Mouse (Mus musculus): ENCODE measurements around the gene Hebp2. TPM values are rescaled to one million over a fixed set of nuclear protein-coding genes. Genes with fewer than 3 reads are reported as not detected.
"Not testable (repeated sequence)": the region's sequence is repeated elsewhere in the genome, so short reads cannot be mapped to it uniquely, and the experiment has no call there.

Gene Hebp2
- 10.3 and 12.0 TPM in 2 replicates for polyA plus RNA-seq (2014; fragmentation: Nextera tagmentation; extraction: Ambion mirVana)

DNA sequence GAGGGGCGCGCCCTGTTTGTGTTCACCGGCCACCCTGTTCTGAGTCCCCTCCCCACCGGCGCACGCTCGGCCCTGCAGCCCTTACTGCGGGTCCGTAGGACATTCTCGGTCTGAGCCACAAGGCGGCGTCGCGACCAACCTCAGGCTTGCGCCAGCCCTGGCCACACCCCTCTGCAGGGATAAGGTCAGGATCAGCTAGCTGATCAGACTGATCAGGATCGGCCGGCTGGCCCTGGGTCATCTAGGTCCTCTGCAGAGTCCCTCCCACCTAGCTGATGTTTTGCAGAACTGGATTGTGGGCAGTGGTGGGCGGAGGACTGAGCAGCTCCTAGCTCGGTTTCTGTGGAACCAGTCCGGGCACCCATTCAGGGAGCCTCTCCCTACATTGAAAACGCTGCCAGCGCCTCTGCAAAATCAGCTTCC is at the start of gene Hebp2:
Gene Hebp2, minus strand, starts transcription at position 264 of the 423 bp plus-strand sequence.
- Histone ChIP-seq H3K36me3 (ENCODE audit: control insufficient read depth, insufficient read depth, low read length) (no peaks in the 10 kb centered on the region), H3K4me1 (replicated peaks; ENCODE audit: control insufficient read depth, insufficient read depth, low read length) (no peaks in the 10 kb centered on the region), H3K9ac (ENCODE audit: low read length) (peak within 1 kb of the TSS; percentile 69), H3K9me3 (ENCODE audit: control insufficient read depth, low read length) (no peaks in the 10 kb centered on the region), H3K4me3 (ENCODE audit: low read depth, low read length) (peak within 1 kb of the TSS; percentile 53), H3K27me3 (ENCODE audit: control insufficient read depth, insufficient read depth, low read length) (no peaks in the 10 kb centered on the region), H3K4me2 (ENCODE audit: low read depth, low read length, severe bottlenecking) (peak within 1 kb of the TSS; percentile 87), H3K27ac (ENCODE audit: low read depth, low read length) (no peak within 1 kb of the TSS)
- peak; percentile 92 for ATAC-seq (replicated peaks; ENCODE audit: low FRiP score)
- 0% methylated on average over 22 of the region's 22 CpGs for WGBS
- peak; percentile 91 for DNase-seq (ENCODE audit: low spot score)

DNA sequence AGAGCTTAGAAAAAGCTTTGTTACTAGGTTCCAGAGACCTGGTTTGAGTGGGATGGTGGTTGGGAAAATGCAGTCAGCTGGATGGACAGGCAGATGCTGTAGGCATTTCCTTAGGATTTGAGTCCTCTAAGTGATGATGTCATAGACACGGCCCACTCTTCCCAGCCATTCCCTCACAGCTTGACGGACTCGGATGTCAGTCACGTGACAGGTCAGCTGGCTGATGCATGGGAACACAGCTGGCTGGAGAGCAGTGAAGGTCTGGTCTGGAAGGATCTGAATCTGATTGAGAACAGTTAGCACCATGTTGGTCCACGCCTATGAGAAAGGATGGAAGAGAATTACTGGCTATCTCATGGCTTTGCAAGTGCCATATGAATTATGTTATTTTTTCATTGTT is 43.6 kb upstream of the Hebp2 start:
- no peaks in the 10 kb centered on the region for H3K36me3 ChIP-seq (ENCODE audit: control insufficient read depth, insufficient read depth, low read length)
- WGBS, result 92% methylated on average over 5 of the region's 5 CpGs
- H3K4me3 ChIP-seq (ENCODE audit: low read depth, low read length), result no peak overlapping the region
- H3K9me3 ChIP-seq (ENCODE audit: control insufficient read depth, low read length), result no peaks in the 10 kb centered on the region
- no peak overlapping the region for H3K9ac ChIP-seq (ENCODE audit: low read length)
- no peak overlapping the region for H3K4me2 ChIP-seq (ENCODE audit: low read depth, low read length, severe bottlenecking)
- no peak for DNase-seq (ENCODE audit: low spot score)
- no peak for ATAC-seq (replicated peaks; ENCODE audit: low FRiP score)
- no peak overlapping the region for H3K27ac ChIP-seq (ENCODE audit: low read depth, low read length)
- no peaks in the 10 kb centered on the region for H3K4me1 ChIP-seq (replicated peaks; ENCODE audit: control insufficient read depth, insufficient read depth, low read length)
- H3K27me3 ChIP-seq (ENCODE audit: control insufficient read depth, insufficient read depth, low read length), result no peaks in the 10 kb centered on the region

DNA sequence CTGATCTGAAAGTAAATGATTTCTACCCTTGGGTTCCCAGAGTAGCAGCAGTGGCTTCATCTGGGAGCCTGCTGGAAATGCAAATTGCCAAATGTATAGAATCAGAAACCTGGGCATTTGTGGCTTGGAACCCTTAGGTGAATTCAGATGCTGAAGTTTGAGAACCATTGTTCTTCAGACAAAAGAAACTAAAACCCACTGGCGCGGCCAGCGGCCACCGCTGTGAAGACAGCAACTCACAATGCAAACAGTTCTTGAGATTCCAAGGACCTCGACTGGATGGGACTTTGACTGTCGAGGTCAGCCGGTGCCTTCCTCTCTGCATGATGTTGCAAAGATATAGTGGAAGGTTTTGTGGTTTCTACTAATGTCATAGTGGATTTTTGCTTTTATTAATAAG is 38.3 kb upstream of the Hebp2 start:
- Histone ChIP-seq H3K4me3 (ENCODE audit: low read depth, low read length) (no peak overlapping the region), H3K36me3 (ENCODE audit: control insufficient read depth, insufficient read depth, low read length) (no peaks in the 10 kb centered on the region), H3K4me2 (ENCODE audit: low read depth, low read length, severe bottlenecking) (no peak overlapping the region), H3K9ac (ENCODE audit: low read length) (no peak overlapping the region), H3K27ac (ENCODE audit: low read depth, low read length) (no peak overlapping the region), H3K4me1 (replicated peaks; ENCODE audit: control insufficient read depth, insufficient read depth, low read length) (no peaks in the 10 kb centered on the region), H3K27me3 (ENCODE audit: control insufficient read depth, insufficient read depth, low read length) (no peaks in the 10 kb centered on the region), H3K9me3 (ENCODE audit: control insufficient read depth, low read length) (no peaks in the 10 kb centered on the region)
- DNase-seq (ENCODE audit: low spot score), result no peak
- ATAC-seq (replicated peaks; ENCODE audit: low FRiP score), result no peak
- WGBS, result 2% methylated on average over 7 of the region's 7 CpGs

DNA sequence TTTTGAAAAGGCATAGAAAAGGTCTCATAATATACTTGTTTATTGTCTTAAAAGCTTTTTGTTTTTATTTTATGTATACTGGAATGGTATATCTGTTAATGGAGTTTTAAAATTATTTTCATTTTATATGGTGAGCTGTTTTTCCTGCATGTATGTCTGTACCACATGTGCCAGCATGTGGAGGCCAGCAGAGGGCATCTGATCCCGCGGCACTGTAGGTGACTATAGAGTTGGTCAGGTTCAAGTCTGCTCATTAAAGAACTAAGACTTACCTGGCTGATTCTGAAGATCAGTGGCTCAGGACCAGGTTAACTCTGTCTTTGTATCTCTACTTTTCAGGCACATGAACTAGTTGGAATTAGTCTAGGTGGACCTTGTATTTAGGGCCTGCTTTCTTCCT is 26.7 kb upstream of the Hebp2 start:
- DNase-seq (ENCODE audit: low spot score), result no peak
- H3K36me3 ChIP-seq (ENCODE audit: control insufficient read depth, insufficient read depth, low read length), result no peaks in the 10 kb centered on the region
- no peak for ATAC-seq (replicated peaks; ENCODE audit: low FRiP score)
- WGBS, result 55% methylated on average over 2 of the region's 2 CpGs
- no peaks in the 10 kb centered on the region for H3K4me1 ChIP-seq (replicated peaks; ENCODE audit: control insufficient read depth, insufficient read depth, low read length)
- H3K9me3 ChIP-seq (ENCODE audit: control insufficient read depth, low read length), result no peaks in the 10 kb centered on the region
- H3K4me2 ChIP-seq (ENCODE audit: low read depth, low read length, severe bottlenecking), result no peak overlapping the region
- no peak overlapping the region for H3K27ac ChIP-seq (ENCODE audit: low read depth, low read length)
- H3K9ac ChIP-seq (ENCODE audit: low read length), result no peak overlapping the region
- no peaks in the 10 kb centered on the region for H3K27me3 ChIP-seq (ENCODE audit: control insufficient read depth, insufficient read depth, low read length)
- H3K4me3 ChIP-seq (ENCODE audit: low read depth, low read length), result no peak overlapping the region

DNA sequence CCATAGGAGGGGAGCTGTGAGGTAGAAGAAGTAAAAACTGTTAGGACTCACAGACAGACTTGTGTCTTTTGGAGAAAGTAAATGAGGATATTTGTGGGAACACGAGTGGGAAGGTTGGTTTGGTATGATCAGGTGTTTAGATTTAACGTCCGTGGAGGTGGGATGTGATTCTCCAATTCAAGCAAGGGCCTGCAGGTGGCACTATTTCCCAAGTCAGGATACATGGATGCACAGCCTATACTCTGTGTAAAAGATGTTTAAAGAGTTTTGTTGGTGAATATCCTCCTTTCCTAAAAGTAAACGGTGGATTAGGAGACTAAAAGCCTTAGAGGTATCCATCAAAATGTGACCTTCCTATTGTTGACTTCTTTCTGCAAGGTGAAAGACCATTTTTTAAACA is 17.1 kb upstream of the Hebp2 start:
- no peak overlapping the region for H3K27ac ChIP-seq (ENCODE audit: low read depth, low read length)
- H3K4me1 ChIP-seq (replicated peaks; ENCODE audit: control insufficient read depth, insufficient read depth, low read length), result no peaks in the 10 kb centered on the region
- no peaks in the 10 kb centered on the region for H3K36me3 ChIP-seq (ENCODE audit: control insufficient read depth, insufficient read depth, low read length)
- DNase-seq (ENCODE audit: low spot score) (peak; percentile 61), ATAC-seq (replicated peaks; ENCODE audit: low FRiP score) (no peak)
- no peaks in the 10 kb centered on the region for H3K27me3 ChIP-seq (ENCODE audit: control insufficient read depth, insufficient read depth, low read length)
- no peaks in the 10 kb centered on the region for H3K9me3 ChIP-seq (ENCODE audit: control insufficient read depth, low read length)
- no peak overlapping the region for H3K4me3 ChIP-seq (ENCODE audit: low read depth, low read length)
- no peak overlapping the region for H3K4me2 ChIP-seq (ENCODE audit: low read depth, low read length, severe bottlenecking)
- H3K9ac ChIP-seq (ENCODE audit: low read length), result no peak overlapping the region
- WGBS, result 7% methylated on average over 4 of the region's 4 CpGs

DNA sequence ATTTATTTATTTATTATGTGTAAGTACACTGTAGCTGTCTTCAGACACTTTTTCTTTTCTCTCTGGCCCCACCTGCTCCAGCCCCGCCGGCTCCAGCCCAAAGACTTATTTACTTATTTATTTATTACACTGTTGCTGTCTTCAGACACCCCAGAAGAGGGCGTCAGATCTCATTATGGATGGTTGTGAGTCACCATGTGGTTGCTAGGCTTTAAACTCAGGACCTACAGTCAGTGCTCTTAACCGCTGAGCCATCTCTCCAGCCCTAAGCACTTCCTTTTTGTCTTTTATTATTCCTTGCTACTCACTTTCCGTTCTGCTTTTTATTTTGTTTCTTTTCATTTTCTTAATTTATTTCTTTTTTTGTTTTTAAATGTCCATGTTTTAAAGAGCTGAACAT is 15.6 kb upstream of the Hebp2 start:
- ATAC-seq (replicated peaks; ENCODE audit: low FRiP score) (no peak), DNase-seq (ENCODE audit: low spot score) (no peak)
- Histone ChIP-seq H3K36me3 (ENCODE audit: control insufficient read depth, insufficient read depth, low read length) (no peaks in the 10 kb centered on the region), H3K27ac (ENCODE audit: low read depth, low read length) (no peak overlapping the region), H3K9ac (ENCODE audit: low read length) (no peak overlapping the region), H3K4me2 (ENCODE audit: low read depth, low read length, severe bottlenecking) (no peak overlapping the region), H3K4me3 (ENCODE audit: low read depth, low read length) (no peak overlapping the region), H3K27me3 (ENCODE audit: control insufficient read depth, insufficient read depth, low read length) (no peaks in the 10 kb centered on the region), H3K9me3 (ENCODE audit: control insufficient read depth, low read length) (no peaks in the 10 kb centered on the region), H3K4me1 (replicated peaks; ENCODE audit: control insufficient read depth, insufficient read depth, low read length) (no peaks in the 10 kb centered on the region)
- WGBS, result 55% methylated on average over 5 of the region's 5 CpGs

DNA sequence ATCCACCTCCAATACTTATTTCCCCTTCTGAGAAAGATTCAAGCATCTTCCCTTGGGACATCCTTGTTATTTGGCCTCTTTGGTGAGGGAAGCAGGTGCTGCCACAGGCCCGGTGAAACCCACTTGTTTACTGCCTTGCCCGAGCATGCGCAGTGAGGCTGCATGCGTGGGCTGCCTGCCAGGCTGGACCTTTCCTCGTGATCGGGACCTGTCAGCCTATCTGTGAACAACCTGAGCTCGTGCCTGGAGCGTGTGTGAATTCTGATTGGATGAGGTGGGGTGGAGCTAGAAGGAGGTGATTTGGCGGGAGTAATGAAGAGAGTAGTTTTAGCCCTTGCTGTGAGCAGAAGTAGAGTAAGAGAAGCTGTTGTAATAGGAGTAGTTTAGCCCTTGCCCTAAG is 13.2 kb upstream of the Hebp2 start:
- H3K27me3 ChIP-seq (ENCODE audit: control insufficient read depth, insufficient read depth, low read length); H3K36me3 ChIP-seq (ENCODE audit: control insufficient read depth, insufficient read depth, low read length); ATAC-seq (replicated peaks; ENCODE audit: low FRiP score); H3K4me1 ChIP-seq (replicated peaks; ENCODE audit: control insufficient read depth, insufficient read depth, low read length); DNase-seq (ENCODE audit: low spot score); H3K9ac ChIP-seq (ENCODE audit: low read length); H3K4me2 ChIP-seq (ENCODE audit: low read depth, low read length, severe bottlenecking); H3K4me3 ChIP-seq (ENCODE audit: low read depth, low read length); H3K27ac ChIP-seq (ENCODE audit: low read depth, low read length); H3K9me3 ChIP-seq (ENCODE audit: control insufficient read depth, low read length): not testable (repeated sequence)
- 83% methylated on average over 9 of the region's 9 CpGs for WGBS

DNA sequence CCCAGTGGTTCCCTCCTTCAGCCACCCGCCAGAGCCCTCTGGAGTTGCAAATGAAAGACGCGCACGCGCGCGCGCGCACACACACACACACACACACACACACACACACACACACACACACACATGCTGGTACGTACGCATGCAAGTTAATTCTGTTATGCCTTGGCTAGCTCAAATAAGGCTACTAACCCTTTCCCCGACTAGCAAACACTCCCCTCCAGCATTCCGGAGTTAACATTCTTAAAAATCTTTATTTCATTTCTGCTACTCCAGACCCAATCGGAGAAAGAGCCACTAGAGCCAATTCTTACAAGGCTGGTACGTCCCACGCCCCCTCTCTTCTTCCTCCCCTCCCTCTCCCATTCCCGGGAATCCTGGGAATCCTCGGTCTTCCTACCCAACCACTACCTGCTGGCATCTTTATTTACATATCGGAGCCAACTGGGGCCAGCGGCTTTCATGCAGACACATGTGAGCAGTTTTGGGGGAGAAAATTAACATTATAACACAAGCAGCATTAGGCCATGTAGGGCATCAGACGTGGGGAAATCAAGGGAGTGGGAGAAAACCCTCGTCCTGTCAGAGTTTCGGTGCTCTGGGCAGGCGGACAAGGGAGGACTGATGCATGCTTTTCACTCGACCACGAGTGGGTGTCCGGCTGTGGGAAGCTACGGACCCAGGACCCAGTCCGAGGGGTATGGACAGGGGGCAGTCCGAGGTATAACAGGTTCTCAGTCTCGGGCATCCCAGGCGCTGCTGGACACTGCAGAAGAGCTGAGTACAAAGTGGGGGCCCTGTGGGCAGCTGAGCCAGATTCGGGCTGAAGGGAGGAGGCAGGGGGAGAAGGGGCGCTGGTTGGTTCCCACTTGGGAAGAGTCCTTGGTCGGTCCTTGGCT is 3.7 kb upstream of the Hebp2 start:
- no peaks in the 10 kb centered on the region for H3K4me1 ChIP-seq (replicated peaks; ENCODE audit: control insufficient read depth, insufficient read depth, low read length)
- peak overlapping the region; percentile 68 for H3K4me2 ChIP-seq (ENCODE audit: low read depth, low read length, severe bottlenecking)
- DNase-seq (ENCODE audit: low spot score) (peak; percentile 80), ATAC-seq (replicated peaks; ENCODE audit: low FRiP score) (peak; percentile 59)
- H3K9me3 ChIP-seq (ENCODE audit: control insufficient read depth, low read length), result no peaks in the 10 kb centered on the region
- no peak overlapping the region for H3K27ac ChIP-seq (ENCODE audit: low read depth, low read length)
- H3K27me3 ChIP-seq (ENCODE audit: control insufficient read depth, insufficient read depth, low read length), result no peaks in the 10 kb centered on the region
- peak overlapping the region; percentile 52; the same call in 1 of the 2 replicates for H3K9ac ChIP-seq (ENCODE audit: low read length)
- WGBS, result 3% methylated on average over 35 of the region's 35 CpGs
- H3K36me3 ChIP-seq (ENCODE audit: control insufficient read depth, insufficient read depth, low read length), result no peaks in the 10 kb centered on the region
- H3K4me3 ChIP-seq (ENCODE audit: low read depth, low read length), result peak overlapping the region; percentile 35

DNA sequence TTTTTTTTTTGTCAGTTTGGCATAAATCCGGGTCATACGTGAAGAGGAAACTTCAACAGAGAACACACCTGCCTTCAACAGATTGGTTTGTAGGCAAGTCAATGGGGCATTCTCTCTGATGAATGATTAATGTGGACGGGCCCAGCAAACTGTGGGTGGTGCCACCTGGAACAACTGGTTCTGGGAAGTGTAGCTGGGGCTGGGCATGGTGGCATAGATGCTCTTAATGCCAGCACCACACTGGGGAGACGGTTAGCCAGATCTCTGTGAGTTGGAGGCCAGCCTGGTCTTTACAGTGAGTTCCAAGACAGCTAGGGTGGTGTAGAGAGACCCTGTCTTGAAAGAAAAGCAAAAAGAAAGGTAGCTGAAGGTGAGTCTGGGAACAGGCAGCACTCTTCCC is 1.5 kb upstream of the Hebp2 start:
- Histone ChIP-seq H3K36me3 (ENCODE audit: control insufficient read depth, insufficient read depth, low read length) (no peaks in the 10 kb centered on the region), H3K27ac (ENCODE audit: low read depth, low read length) (no peak overlapping the region), H3K4me2 (ENCODE audit: low read depth, low read length, severe bottlenecking) (no peak overlapping the region), H3K27me3 (ENCODE audit: control insufficient read depth, insufficient read depth, low read length) (no peaks in the 10 kb centered on the region), H3K9me3 (ENCODE audit: control insufficient read depth, low read length) (no peaks in the 10 kb centered on the region), H3K4me3 (ENCODE audit: low read depth, low read length) (no peak overlapping the region), H3K9ac (ENCODE audit: low read length) (no peak overlapping the region), H3K4me1 (replicated peaks; ENCODE audit: control insufficient read depth, insufficient read depth, low read length) (no peaks in the 10 kb centered on the region)
- no peak for DNase-seq (ENCODE audit: low spot score)
- ATAC-seq (replicated peaks; ENCODE audit: low FRiP score), result no peak
- 85% methylated on average over 4 of the region's 4 CpGs for WGBS
